Mouse (Mus musculus): ENCODE data around the gene Cttnbp2nl.

Gene Cttnbp2nl

DNA sequence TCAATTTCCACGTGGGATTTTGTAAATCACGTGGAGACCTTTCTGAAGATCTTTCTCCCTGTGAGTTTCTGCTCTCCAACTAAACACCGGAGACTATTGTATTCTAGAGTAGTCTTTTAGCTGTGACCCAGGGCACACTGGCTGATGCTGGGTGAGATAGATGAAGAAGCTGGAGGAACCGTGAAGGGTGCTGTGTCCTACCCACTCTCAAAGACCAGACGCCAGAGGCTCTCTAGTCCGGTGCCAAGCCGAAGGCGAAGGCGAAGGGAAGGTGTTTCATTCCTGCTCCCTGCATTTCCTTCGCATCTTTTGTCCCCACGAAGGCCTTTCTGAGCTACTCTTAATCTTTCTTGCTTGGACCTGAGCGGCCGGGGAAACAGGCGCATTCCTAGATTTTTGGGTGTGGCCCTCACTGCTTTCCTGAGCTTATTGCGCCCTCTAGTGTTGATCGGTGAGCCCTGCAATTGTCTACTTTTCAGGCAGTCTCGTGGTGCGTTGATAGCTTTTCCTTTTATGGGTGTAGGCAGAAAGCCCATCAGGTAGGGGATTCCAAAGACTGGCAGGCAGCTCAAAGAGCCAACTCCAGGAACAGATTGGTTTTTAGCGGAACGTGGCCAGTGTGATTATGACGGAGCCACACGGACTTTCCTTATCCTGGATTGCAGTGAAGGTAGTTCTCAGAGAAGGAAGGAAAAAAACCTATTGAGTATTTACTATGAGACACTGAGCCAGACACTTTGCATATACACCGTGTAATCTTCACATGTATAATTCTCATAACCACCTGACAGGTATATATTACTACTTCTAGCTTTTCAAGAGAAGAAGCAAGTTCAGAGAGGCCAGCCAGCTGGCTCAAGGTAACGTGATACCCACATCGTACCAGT, 5.9 kb upstream of the Cttnbp2nl start:
- peak; percentile 66 for DNase-seq

DNA sequence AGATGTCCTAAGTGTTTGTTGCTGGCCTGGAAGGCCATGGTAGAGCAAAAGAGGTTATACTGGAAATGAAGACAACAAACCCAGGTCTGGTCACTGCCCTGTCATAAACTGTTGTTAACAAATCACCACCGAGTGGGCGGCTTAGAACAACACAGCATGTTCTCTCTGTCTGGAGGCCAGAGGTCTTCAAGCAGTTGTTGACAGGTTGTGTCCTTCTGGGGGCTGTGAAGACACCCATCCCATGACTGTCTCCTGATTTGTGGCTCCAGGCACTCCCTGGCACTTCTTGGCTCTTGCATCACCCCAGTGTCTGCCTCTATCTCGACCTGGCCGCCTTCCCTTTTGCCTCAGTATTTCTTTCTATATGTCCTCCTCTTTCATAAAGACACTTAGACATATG, 2.7 kb upstream of the Cttnbp2nl start:
- no peak for DNase-seq

DNA sequence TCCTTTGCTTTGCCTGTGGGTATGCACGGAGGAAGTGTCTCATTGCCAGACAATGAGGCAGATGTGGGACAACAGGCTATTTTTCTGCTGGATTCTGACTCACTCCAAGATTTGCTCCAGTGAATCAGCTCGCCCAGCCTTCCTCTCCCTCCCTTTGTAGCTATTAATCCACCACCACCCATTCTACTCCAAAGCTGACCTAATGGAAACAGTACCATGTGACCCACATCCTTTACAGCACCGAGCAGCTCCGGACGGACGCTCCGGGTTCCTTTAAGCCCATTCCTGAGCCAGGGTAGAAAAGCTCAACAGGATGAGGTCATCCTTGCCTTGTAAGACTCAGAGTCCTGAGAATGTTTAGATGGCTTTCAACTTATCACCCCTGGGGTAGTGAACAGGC, 2.0 kb upstream of the Cttnbp2nl start:
- no peak for DNase-seq

DNA sequence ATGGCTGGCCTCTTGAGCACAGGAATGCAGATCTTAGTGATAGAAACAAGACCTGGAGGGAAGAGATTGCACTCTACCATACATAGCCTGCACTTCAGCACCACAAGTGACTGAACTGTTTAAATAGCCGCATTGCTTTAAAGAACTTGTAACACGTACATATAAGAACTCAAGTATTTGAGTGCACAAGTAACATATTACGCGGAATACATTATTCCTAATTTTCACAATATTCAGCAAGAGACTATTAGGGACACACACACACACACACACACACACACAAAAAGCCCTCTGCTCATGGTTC, 704 bp upstream of the Cttnbp2nl start:
- no peak for DNase-seq

DNA sequence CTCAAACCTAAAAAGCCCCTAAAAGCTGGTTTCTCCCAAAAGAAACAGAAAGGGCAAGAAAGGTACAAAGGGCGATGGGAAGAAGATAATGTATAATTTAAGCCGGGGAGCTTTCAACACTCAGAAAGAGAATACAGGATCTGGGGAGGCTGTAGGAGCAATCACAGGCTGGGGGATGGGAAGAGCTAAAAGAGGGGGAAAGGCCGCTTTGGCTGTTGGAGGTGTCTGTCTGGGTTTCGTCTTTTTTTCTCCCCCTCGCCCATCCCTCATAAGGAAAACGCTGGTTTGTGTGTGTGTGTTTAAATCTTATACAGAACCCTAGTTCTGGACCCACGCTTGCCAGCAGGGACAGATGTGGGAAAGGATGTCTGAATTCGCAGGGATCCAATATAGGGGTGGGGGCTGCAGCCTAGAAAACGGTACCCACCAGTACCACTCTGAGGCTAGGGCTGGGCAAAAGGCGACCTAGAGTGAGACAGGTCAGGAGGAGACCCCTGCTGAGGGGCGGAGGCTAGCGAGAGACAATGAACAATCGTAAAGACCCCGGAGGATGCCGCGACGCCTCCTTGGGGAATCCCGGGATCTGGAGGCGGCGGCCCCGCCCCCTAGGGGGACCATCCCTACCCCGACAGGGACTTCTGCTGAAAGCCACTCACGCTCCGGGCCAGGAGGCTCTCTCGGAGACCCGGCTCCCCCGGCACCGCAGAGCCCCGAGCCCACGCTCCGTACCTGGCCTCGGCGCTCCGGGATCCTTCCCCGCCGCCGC, 592 bp downstream of the Cttnbp2nl start:
- DNase-seq: no peak

DNA sequence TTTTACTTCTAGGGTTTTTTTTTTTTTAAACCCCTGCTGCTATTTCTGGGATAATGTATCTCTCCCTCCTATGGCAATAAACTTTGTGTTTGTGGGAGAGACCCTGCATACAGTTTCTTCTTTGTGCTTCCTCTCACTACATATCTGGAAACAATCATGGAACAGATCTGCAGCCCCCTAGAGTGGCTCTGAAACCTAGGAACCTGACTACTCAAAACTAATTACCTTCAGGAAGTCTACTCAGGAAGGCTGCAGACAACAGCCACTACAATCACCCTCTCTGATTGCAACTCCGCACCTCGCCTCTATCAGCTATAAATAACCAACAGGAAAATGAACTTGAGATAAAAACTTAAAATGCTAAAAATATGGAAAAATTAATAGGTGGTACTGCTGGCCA, 1.8 kb downstream of the Cttnbp2nl start:
- DNase-seq: no peak

DNA sequence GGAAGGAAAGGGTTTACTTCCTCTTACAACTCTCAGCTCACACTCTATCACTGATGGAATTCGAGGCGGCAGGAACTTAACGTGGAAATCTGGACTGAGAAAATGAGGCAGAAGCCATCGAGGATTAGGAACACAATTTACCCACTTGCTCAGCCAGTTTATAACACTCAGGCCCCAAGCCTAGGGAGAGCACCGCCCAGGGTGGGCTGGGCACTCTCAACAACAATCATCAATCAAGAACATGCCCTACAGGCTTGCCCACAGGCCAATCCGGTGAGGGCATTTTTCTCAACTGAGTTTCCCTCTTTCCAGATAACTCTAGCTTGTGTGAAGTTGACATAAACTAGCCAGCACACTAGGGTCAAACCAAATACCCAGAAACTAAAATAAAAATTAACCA, 3.1 kb downstream of the Cttnbp2nl start:
- DNase-seq: no peak

DNA sequence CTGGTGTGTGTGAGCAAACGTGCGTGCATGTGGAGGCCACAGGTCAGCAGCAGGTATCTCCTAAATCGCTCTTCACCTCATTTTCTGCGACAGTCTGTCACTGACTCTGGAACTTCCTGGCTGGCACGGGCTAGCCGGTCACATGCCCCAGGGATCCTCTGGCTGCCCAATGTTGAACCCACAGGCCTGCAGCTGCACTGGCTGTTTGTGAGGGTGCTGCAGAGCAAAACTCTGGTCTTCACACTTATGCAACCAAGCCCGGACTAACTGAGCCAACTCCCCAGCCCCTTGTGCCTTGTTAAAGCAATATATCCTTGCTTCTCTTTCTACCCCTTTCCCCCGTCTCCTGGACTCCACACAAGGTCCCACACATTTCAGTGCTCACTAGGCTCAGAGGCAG, 5.3 kb downstream of the Cttnbp2nl start:
- no peak for DNase-seq

DNA sequence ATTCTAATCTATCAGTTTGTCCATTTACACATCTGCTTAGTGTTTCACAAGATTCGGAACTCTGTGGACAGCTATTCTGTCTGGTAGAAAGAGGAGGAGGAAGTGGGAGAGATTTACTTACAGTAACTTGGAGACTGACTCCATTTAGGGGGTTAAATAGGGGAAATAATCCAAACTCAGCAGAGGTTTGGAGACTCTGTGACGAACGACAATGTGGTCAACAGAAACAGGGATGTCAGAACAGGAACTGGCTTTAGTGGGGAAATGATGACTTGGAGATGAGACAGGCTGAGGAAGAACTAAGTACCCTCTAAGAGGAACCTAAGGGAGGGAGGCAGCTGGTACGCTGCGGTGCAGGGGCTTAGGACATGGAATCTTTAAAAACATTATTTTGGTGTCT, 6.1 kb downstream of the Cttnbp2nl start:
- no peak for DNase-seq

DNA sequence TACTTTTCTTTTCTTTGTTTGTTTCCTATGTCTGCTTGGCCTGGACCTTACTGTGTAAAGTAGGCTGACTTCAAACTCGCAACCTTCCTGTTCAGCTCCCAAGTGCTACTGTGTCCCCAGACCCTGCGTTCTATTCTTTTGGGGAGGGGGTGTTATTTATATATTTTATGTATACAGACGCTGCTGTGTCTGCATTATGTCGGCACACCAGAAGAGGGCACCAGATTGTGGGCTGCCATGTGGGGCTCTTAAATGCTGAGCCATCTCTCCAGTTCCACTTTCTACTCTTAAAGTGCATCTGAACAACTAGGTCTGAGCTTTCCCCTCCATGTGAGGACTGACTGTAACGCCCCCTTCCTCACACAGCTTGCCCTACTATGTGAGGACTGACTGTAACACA, 9.2 kb downstream of the Cttnbp2nl start:
- DNase-seq: no peak

DNA sequence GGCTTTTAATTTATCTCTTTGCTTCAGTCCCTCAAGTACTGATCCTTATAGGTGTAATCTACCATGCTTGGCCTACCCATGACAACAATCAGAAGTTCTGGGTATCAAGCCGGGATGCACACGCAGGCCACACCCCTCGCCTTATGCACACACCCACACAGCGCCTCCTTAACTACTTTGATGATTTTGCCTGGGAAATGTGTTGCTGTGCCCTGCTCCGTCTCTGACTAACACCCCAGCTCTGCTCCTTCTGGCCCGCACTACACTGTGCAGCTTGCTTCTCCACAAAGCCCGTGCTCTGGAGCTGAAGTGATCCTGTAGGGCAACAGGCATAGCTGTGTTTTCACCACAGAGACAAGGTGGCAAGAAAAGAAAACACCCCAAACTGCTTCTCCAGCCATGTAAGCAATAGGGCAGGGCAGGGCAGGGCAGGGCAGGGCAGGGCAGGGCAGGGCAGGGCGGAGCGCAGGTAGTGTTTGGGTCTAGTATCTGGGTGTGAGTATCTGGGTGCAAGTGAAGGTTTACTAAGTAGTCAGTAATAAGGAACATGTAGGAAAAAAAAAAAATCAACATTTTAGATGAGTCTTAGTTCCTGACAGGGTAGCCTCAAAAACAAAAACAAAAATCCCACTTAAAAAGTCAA, 11.8 kb downstream of the Cttnbp2nl start:
- DNase-seq: no peak

DNA sequence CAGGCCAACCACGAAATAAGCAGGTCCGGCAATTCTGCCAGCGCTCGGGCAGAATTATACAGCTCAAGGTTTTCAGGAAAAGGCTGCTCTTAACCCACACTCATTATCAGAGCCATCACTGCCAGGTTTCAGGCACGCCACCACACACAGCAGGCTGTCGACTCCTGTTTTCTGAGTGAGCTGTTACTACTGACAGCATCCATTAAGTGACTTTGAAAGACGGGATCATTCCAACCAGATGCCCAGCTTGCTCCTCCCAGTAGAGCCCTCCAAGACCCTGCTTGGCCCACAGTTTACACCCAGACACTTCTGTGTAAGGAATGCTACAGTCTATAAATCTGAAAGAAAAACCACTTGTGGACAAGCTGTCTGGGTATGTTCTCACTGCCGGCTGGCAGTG, 12.9 kb downstream of the Cttnbp2nl start:
- DNase-seq: no peak

DNA sequence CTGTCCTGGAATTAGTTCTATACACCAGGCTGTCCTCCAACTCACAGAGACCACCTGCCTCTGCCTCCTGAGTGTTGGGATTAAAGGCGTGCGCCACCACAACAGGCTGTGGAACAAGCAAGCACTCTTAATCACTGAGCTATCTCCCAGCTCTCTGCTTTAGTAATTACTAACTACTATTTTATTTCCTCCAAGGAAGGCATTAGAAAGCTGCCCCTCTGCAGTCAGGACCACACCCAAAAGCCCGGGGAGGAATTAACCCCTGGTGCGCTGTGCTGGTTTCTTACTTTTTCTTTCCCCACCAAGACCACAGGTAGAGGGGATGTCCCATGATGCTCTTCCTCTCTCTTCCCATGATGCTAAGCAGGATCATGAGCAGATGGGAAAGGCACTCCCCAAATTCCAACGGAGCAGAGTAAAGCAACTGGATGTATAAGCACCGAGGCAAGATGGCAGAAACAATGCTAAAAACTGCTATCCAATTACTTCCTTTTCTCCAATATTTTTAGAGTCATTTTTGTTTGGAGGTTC, 15.6 kb downstream of the Cttnbp2nl start:
- no peak for DNase-seq

DNA sequence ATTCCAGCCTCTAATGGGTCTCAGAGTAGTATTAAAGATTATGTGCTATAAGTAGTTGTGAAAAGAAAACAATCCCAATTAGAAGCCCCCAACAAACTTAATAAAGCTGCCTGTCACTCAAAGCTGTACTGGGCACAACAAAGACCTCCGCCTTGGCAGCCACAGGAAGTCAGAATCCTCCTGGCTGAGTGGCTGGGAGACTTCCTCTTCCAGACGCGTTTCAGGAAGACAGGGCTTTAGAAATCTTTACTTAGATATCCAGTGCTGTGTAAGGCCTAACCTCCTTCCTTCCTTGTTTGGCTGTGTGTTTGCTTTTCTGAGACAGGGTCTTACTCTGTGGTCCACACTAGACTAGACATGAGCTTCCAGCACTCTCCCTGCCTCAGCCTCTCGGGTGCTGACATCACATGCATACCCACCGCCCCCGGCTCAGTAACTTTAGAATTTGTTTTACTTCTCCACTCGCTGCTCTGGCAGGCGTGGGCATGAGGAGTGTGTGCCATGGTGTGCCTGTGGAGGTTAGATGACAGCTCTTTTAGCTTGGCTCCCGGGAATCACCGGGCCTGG, 16.6 kb downstream of the Cttnbp2nl start:
- DNase-seq: no peak

DNA sequence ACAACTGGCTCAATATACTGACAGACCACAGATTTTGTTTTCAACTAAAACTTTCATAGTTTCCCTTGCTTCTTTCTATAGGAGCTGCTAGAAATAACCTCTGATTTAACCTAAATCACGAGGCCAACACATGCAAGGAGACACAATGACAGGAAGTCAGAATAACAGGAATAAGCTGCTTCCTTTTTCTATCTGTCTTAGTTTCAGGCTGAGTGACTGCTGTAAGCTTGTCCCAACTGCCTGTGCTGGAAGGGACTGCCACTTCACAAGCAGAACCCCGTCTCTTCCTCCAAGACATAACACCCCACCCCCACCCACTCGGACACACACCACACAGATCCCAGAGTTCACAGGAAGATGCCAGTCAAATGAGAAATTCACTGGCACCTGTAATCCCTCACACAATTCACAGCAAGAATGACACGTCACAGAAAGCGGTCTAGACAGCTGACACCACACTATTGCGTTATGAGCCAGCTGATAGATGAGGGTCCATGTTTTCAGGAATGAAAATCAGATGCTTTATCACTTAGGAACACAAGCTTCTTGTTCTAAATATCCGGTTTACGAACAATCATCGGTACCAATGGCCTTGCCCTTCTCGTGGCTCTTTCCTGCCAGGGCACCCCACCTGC, 29.5 kb downstream of the Cttnbp2nl start:
- DNase-seq: no peak

DNA sequence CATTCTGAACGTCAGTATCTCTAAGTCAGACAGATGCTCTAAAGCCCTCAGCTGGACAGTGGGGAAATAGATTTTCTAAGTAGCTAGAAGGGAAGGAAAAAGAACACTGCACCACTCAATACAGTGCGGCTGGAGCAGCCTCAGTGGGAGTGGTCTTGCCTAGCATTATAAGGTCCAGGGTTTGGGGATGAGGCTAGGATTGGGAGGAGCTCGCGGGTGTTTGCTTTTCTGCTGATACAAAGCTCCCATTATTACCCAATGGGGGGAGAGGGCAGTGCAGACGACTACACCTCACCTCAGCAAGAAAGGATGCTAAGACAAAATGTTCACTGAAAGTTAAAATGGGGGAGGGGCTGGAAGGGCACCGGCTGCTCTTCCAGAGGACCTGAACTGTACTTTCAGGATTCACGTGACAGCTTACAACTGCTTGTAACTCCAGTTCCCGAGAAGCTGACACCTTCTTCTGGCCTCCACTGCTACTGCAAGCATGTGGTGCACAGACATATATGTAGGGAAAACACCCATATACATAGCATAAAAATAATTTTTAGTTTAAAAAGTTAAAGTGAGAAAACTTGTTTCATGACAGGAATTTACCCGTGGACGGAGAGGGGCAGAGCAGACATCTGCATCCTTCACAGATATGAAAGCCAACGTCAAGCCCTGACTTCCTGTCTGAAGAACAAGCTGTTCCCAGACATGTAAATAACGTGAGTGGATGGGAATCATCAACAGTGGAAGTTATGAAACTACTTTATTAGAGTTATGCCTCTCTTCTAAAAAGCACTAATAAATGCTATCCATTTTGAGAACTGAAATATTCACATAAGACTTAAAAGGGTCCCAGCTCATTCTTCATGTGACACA, 32.9 kb downstream of the Cttnbp2nl start:
- DNase-seq: no peak

DNA sequence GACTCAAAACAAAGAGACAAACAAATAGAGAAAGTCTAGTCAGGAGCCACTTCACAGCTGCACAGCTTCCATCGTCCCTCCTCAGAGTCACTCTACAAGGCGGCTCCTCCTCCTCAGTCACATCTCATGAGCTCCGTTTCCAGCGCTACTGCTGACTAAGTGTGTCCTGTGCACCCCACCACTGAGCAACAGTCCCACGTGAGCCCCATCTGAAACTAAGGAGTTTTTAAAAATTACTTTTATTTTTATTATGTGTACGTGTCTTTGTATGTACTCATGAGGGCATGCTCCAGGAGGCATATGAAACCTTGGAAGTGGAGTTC, 34.2 kb downstream of the Cttnbp2nl start:
- no peak for DNase-seq

DNA sequence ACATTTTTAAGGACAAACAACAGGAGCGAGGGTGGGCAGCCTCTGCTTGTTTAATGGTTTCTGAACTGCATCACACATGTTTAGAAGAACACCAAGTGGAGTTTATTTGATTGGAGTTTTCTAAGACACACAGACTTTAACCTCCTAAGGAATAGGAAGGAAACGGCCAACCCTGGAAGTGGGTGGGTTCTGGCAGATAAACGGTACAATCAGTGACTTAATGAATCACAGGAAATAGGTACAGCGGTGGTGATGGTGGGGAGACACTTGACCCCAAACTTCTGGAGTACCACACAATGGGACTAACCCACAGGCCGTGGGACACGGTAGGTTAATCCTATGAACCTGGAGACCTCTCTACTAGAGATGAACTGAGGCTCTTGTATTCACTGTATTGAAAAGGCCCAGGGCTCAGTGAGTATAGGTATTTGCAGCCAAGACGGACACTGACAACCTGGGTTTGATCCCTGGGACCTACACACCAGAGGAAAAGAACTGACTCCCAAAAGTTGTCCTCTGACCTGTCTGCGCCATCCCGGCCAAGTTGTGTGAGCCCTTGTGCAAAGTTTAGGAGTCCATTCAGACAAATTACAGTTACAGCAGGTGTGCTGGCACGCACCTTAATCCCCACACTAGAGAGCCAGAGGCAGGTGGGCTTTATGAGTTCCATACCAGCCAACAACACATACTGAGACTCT, 34.7 kb downstream of the Cttnbp2nl start:
- no peak for DNase-seq

DNA sequence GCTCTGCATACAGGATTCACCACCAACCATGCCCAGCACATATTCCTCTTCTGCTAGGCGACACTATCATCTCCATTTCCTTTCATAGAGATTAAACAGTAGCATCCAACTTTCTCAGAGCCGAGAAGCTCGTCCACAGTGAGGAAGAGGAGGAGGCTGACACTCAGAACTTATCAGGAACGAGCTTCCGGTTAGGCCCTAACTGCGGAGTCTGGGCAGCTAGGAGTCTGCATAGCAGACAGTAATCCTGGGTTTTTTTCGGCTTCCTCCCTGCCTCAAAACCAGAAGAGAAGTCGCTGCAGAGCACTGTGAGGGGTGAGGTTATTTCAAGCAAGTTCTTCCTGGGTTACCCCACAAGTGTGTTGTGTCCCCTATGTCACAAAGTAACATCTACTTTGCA, 35.6 kb downstream of the Cttnbp2nl start:
- DNase-seq: no peak

DNA sequence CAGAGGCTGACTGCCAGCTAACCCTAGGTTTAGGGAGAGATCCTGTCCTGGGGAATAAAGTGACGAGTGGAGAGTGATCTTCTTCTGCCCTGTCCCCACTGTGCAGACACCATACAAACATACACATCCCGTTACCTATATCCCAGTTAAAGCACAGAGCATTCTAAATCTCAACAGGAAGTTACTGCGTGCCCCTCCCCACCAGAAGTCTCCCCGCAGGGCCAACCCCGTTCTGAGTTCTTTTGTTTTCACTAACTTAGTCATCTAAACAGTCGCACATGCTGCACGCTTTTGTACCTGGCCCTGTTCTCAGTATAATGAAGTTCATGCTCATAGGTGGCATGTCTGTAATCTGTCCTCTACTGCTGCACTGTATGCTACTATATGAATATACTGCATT, 36.7 kb downstream of the Cttnbp2nl start:
- DNase-seq: no peak

DNA sequence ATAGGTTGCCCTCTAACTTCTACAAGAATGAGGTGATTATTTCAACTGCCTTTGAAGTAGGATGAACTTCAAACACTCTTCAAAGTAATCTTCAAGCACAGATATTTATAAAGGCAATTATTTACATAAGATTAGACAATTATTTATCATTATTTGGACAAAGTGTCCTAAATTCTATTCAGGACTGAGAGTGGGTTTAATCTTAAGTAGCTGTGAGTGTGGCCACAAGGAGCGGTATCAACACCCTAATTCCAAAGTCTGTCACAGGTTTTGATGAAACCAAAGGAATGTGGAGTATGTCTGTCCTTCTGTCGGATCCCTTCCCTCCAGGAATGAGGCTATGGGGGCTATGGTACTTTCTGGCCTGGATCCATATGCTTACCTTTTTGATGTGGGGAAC, 38.0 kb downstream of the Cttnbp2nl start:
- no peak for DNase-seq
